Mouse (Mus musculus) megakaryocyte, embryonic 14.5 days (primary cell): Measurements from ENCODE around the gene Serf2.

Experiments used
- FLI1 ChIP-seq: IDR thresholded peaks from 2 replicates; pipeline ENCODE4 v1.6.1; 2012; ENCODE audit warnings: low read length, inconsistent platforms, mixed read lengths
- GATA1 ChIP-seq: IDR thresholded peaks from 3 replicates; pipeline ENCODE4 v1.6.1; 2012; ENCODE audit warnings: mixed read lengths, low read length, inconsistent platforms, borderline replicate concordance

GRCm38 (mm10) chr2:121449545-121450011 is 583 bp downstream of the Serf2 start:
- TF ChIP-seq GATA1 (no peak), FLI1 (no peak)
